Mouse (Mus musculus): Measurements from ENCODE around the gene Tjp2.
"Not testable (repeated sequence)": the region's sequence is repeated elsewhere in the genome, so short reads cannot be mapped to it uniquely, and the experiment has no call there.

DNA sequence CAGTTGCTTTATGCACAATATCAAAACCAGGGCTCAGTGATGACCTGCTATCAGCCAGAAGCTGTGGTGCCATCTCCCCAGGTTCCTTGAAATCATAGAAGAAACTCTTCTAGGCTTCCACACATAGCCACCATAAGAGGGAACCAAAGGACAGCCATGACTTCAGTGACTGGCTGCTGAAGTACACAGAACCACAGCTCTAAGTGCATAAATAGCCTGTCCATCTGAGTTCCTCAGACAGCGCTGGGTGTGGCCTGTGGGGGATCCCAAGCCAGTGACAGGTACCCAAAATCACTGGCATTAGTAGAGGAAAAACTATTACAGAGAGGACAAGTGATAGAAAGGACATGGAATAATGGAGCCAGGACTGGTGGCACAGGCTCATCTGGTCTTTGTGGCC lies 37.5 kb downstream of the Tjp2 start:
- not testable (repeated sequence) for TF ChIP-seq CTCF (IDR thresholded peaks at IDR 0.05; ENCODE audit: borderline replicate concordance, extremely low read depth, insufficient read depth, insufficient read length); POLR2A (IDR thresholded peaks at IDR 0.05; ENCODE audit: borderline replicate concordance, extremely low read depth, insufficient read depth, insufficient read length, poor library complexity, severe bottlenecking)
